Mouse (Mus musculus) kidney, postnatal 14 days (tissue): ENCODE results near the gene Gm49405.
A peak's percentile ranks its signal among the peaks of the same experiment; 100 is the strongest.
"Not testable (repeated sequence)": the region's sequence is repeated elsewhere in the genome, so short reads cannot be mapped to it uniquely, and the experiment has no call there.

ENCODE experiments used
- DNase-seq: peaks from one replicate; pipeline ENCODE4 v3.0.0; 2022; ENCODE audit warnings: mixed read lengths

Gm49405 gene

GRCm38 (mm10) chr19:4000119-4000900, at the start of gene Gm49405, which contains the start of gene Nudt8:
Gm49405 (plus strand) TSS chr19:4000626.
Nudt8 (plus strand) TSS chr19:4000580.
- peak; percentile 98 for DNase-seq

DNA sequence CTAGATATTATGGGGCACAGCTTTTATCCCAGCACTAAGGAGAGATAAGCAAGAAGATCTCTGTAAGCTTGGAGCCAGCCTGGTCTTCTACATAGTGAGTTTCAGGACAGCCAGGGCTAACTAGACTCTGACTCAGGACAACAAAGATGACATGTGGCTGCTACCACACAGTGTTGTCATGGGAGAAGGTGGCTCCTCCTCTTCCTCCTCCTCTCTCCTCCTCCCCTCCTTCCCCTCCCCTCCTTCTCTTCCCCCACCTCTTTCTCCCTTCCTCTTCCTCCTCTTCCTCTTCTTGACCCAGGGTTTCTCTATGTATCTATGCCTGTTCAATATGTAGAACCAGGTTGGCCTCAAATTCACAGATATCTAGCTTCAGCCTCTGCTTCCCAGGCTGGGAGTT, 49.0 kb upstream of the Gm49405 start:
- DNase-seq, result no peak

DNA sequence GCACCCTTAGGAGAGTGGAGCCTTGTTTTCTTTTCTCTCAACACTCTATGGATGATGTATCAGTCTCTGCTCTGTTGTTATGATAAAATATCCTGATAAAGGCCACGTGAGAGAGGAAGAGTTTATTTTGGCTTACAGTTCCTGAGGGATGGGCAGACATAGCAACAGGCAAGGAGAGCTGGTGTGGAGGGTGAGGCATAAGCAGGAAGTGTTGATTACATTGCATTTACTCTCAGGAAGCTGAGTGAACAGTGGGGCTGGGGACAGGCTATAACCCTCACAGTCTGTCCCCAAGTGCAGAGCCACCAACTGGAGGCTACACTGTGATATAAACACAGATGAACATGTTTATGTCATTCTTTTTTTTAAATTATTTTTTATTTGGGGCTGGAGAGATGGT, 48.3 kb upstream of the Gm49405 start:
- no peak for DNase-seq

DNA sequence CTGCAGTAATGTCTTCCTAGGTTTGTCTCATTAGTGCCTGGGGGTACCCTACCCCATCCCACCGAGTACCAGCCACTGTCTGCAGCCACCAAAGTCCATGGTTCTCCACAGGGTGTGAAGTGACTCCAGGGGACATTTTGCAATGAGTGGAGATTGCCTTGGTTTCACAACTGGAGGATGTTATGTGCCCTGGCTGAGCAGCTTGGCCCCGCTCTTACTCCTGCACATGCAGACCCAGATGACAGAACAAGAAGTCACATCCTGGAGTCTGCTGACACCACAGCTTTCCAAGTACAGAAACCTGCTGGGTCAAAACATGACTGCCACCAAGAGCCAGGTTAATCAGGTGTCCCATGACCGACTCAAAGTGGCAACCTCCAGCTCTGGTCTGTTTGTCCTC, 45.4 kb upstream of the Gm49405 start:
- no peak for DNase-seq

DNA sequence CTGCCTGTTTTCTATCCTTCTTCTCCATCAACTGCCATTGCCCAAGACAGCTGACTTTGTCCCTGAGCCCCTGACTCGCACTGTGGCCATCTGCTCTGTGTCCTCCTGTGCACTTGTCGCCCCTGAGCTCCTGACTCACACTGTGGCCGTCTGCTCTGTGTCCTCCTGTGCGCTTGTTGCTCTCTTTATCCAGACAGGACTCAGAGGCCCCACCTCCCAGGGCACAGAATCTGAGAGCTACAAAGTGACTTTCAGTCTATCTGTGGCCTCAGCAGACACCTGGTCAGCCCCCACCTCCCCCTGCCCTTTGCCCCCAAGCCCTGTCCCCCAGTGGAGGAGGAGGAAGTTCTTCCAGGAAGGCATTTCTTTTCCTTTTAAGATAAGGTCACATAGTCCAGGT, 44.6 kb upstream of the Gm49405 start:
- no peak for DNase-seq

GRCm38 (mm10) chr19:3957296-3958036, 43.0 kb upstream of the Gm49405 start:
- DNase-seq, result peak; percentile 19

- DNase-seq, result peak; percentile 26
Observed at GRCm38 (mm10) chr19:3958470-3958869, 42.0 kb upstream of the Gm49405 start, which contains the start of gene Aldh3b3. Aldh3b3 (plus strand) TSS chr19:3958645.

- DNase-seq, result peak; percentile 49
Observed at GRCm38 (mm10) chr19:3959030-3959429, 41.4 kb upstream of the Gm49405 start.

GRCm38 (mm10) chr19:3960211-3960610, 40.2 kb upstream of the Gm49405 start:
- DNase-seq, result no peak

- not testable (repeated sequence) for DNase-seq
Observed at GRCm38 (mm10) chr19:3961805-3962204, 38.6 kb upstream of the Gm49405 start.

GRCm38 (mm10) chr19:3962469-3962868, 38.0 kb upstream of the Gm49405 start:
- no peak for DNase-seq

- DNase-seq, result no peak
Observed at GRCm38 (mm10) chr19:3964030-3964429, 36.4 kb upstream of the Gm49405 start.

DNA sequence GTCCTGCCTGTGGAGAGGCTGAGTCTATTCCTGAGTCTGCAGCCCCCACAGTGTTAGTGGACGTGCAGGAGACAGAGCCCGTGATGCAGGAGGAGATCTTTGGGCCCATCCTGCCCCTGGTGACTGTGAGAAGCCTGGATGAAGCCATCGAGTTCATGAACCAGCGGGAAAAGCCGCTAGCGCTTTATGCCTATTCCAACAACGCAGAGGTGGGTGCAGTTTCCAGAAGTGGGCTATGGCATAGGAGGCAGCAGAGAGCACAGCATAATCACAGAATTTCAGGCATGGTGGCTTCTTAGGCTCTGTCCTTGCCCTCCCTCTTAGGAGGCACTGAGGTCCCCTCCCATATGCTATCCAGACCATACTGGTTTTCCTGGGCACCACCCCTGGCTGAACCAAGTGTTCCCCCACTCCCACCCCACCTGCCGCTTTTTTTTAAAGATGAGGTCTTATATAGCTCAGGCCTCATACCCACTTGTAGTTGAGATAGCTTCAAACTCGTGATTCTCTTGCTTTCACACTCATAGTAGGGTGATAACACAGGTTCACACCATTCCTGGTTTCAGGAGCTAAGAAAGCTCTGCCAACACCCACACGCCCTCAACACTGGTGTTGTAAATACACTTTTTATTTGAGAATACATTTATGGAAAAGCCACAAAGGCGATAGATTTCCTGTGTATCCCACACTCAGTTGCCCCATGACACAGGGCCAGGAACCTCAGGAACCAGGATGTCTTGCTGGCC, 33.9 kb upstream of the Gm49405 start:
- DNase-seq, result no peak

GRCm38 (mm10) chr19:3967258-3967657, 33.2 kb upstream of the Gm49405 start:
- DNase-seq, result no peak

DNA sequence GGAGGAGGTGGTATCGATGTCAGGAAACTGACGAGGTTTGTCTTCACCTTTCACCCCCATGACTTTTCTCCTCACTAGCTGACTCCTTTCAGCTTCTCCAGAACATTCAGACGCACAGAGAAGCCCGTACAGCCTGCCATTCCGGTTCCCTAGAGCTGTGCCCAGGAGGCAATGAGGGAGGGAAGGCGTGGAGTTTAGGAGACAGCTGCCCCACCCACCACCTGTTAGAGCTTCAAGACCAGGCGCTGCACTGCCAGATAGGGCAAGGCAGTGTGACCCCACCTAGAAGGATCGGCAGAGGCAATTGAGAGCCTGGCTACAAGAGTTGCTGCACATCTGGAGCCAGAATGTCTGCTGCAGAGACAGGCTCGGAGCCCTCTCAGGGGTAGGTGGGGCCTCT, 28.2 kb upstream of the Gm49405 start, which contains the start of gene Aldh3b2:
Gene Aldh3b2, plus strand, starts transcription at position 100 of the 400 bp plus-strand sequence.
- DNase-seq, result no peak

DNA sequence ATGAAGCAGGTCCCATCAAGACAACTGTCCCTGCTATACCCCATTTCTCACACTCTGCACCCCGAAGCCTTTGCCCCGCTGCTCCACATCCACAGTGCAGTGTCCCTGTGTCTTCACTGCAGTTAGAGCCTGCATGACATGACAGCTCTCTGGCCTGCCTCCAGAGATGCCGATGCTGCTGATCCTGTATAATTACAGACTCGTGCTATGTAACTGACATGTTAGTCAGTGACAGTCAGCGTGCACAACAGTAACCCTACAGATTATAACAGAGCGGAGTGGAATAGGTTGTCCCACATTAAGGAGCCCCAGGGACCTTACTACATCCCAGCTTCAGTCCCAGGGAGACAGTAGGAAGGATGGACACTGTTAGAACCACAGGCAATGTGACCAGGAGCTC, 25.8 kb upstream of the Gm49405 start:
- DNase-seq, result not testable (repeated sequence)

GRCm38 (mm10) chr19:3975866-3976265, 24.6 kb upstream of the Gm49405 start:
- no peak for DNase-seq

DNA sequence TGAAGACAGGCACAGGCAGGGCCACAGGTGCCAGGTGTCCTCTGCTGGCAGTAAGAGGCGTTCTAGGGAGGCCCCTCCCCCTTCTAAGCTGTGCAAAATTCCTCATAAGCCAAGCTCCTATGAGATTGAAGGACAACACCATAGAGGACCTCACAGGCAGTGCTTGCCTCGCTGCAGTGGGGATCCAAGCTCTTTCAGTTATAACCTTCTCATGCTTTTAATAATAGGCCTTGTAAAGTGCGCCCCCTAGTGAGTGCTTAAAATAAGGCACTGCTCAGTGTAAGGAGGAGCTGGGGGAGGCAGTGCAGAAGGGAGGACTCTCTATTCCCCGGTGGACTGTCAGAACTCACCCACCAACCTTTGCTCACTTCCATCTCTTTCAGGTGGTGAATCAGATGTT, 20.1 kb upstream of the Gm49405 start:
- DNase-seq, result peak; percentile 88

GRCm38 (mm10) chr19:3980917-3981316, 19.5 kb upstream of the Gm49405 start:
- DNase-seq, result no peak

GRCm38 (mm10) chr19:3983527-3984200, 16.8 kb upstream of the Gm49405 start:
- no peak for DNase-seq

DNA sequence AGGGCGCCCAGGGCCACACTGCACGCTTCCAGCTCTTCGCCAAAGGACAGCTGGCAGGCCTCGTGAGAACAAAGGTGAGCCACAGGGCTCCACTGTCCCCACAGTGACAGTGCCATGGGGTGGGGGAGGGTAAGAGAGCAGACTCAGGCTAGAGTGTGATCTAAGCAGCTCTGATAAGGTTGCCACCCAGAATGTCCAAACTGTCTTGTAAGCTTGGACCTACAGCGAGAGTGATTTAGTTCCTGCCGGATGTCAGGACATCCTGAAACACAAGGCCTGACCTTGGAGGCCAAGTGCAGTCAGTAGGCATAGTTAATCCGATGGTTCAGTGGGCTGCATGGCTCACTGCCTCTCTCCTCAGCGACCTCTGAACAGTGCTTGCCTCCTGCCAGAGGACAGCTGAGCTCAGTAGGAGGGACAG, 15.2 kb upstream of the Gm49405 start:
- peak; percentile 90 for DNase-seq

- DNase-seq, result peak; percentile 97
Observed at GRCm38 (mm10) chr19:3986334-3986733, 14.1 kb upstream of the Gm49405 start, which contains the start of gene Acy3. Acy3 (plus strand) TSS chr19:3986570.
